Mouse (Mus musculus) erythroblast, embryonic 14.5 days (primary cell): ENCODE results near the gene Mccc1.

ENCODE experiments used
- GATA1 ChIP-seq: IDR thresholded peaks from 2 replicates; pipeline ENCODE4 v1.6.1; 2012; ENCODE audit warnings: low read length, inconsistent platforms, mixed read lengths
- TAL1 ChIP-seq: IDR thresholded peaks from 3 replicates; pipeline ENCODE4 v1.6.1; 2012; ENCODE audit warnings: low read length, inconsistent platforms, mixed read lengths

DNA sequence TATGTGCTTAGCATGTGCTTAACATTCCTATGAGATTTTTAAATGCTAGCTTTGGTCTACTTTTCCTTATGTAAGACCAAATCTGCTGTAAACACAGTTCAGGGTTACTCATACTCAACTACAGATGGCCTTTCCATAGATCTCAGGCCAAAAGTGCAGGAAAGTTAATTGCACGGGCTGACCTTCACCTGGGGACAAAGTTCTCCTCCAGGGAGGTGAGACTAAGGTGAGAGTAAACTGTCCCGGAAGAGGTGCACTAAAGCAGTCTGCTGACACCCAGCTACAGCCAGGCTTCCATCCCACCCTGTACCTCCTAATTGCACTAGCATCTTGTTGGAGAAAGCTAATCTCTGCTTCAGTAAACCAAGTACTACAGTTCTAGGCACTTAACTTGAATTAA, 74.6 kb downstream of the Mccc1 start:
- no peak for TF ChIP-seq GATA1
- no peak for TF ChIP-seq TAL1
